Mouse (Mus musculus) myocyte (in vitro differentiated cells): ENCODE measurements at regions not wholly inside any gene's neighbourhood (a gene's known extent, or its start where the extent isn't known, plus 50 kb on each side); places are given as distances from the start of the nearest gene placed in this dataset.

ENCODE experiments used
- H3K27me3 ChIP-seq: one replicate; pipeline ENCODE4 v1.6.1; 2011; ENCODE audit not compliant: control insufficient read depth, insufficient read depth, insufficient read length
- H3K36me3 ChIP-seq: one replicate; pipeline ENCODE4 v1.6.1; 2011; ENCODE audit not compliant: control insufficient read depth, insufficient read depth
- H3K4me2 ChIP-seq: one replicate; pipeline ENCODE4 v1.6.1; 2011; ENCODE audit warnings: low read depth, control low read depth
- H3K4me3 ChIP-seq: one replicate; pipeline ENCODE4 v1.5.1; 2011; ENCODE audit warnings: mild to moderate bottlenecking, control low read depth, moderate library complexity
- H3K79me2 ChIP-seq: one replicate; pipeline ENCODE4 v1.6.1; 2011; ENCODE audit not compliant: control insufficient read depth, insufficient read depth
- H3ac ChIP-seq: one replicate; pipeline ENCODE4 v1.6.1; 2011; ENCODE audit not compliant: control insufficient read depth, insufficient read length
- CEBPB ChIP-seq: IDR thresholded peaks from 2 replicates; pipeline ENCODE4 v1.6.1; 2011; ENCODE audit warnings: mild to moderate bottlenecking, moderate library complexity; ENCODE audit not compliant: poor library complexity, insufficient read depth, severe bottlenecking
- E2F4 ChIP-seq: IDR thresholded peaks from one replicate; pipeline ENCODE4 v1.6.1; 2011; ENCODE audit warnings: mild to moderate bottlenecking, control low read depth, moderate library complexity; ENCODE audit not compliant: insufficient read depth
- MAX ChIP-seq: IDR thresholded peaks from one replicate; pipeline ENCODE4 v1.6.1; 2011; ENCODE audit warnings: low read depth, mild to moderate bottlenecking, control low read depth
- MYOD1 ChIP-seq, 3 experiments: IDR thresholded peaks; one replicate each; pipeline ENCODE4 v1.6.1; 2011; ENCODE audit warnings: control low read depth in 2 of 3, low read depth in 2 of 3, mild to moderate bottlenecking in 2 of 3, moderate library complexity in 1 of 3; ENCODE audit not compliant: insufficient read length in 2 of 3, control insufficient read depth in 1 of 3
- MYOG ChIP-seq, 3 experiments: IDR thresholded peaks; one replicate each; pipeline ENCODE4 v1.6.1; 2011; ENCODE audit warnings: control low read depth in 2 of 3, low read depth in 2 of 3, mild to moderate bottlenecking in 2 of 3; ENCODE audit not compliant: insufficient read length in 2 of 3, control insufficient read depth in 1 of 3, insufficient read depth in 1 of 3
- POLR2A ChIP-seq: IDR thresholded peaks from one replicate; pipeline ENCODE4 v1.6.1; 2011; ENCODE audit warnings: low read depth, mild to moderate bottlenecking, control low read depth, moderate library complexity; ENCODE audit not compliant: insufficient read length
- POLR2AphosphoS2 ChIP-seq: IDR thresholded peaks from one replicate; pipeline ENCODE4 v1.6.1; 2011; ENCODE audit warnings: low read depth, control low read depth; ENCODE audit not compliant: insufficient read length
- REST ChIP-seq: IDR thresholded peaks from one replicate; pipeline ENCODE4 v1.6.1; 2011; ENCODE audit warnings: mild to moderate bottlenecking, control low read depth, moderate library complexity; ENCODE audit not compliant: insufficient read depth, insufficient read length
- SRF ChIP-seq: IDR thresholded peaks from one replicate; pipeline ENCODE4 v1.6.1; 2011; ENCODE audit warnings: low read depth; ENCODE audit not compliant: control insufficient read depth, insufficient read length
- TCF12 ChIP-seq: IDR thresholded peaks from one replicate; pipeline ENCODE4 v1.6.1; 2011; ENCODE audit warnings: mild to moderate bottlenecking, control low read depth; ENCODE audit not compliant: poor library complexity, insufficient read depth, severe bottlenecking
- TCF3 ChIP-seq: IDR thresholded peaks from one replicate; pipeline ENCODE4 v1.6.1; 2011; ENCODE audit warnings: low read depth, control low read depth; ENCODE audit not compliant: insufficient read length
- USF1 ChIP-seq: IDR thresholded peaks from one replicate; pipeline ENCODE4 v1.6.1; 2011; ENCODE audit warnings: low read depth, mild to moderate bottlenecking, control low read depth, moderate library complexity

DNA sequence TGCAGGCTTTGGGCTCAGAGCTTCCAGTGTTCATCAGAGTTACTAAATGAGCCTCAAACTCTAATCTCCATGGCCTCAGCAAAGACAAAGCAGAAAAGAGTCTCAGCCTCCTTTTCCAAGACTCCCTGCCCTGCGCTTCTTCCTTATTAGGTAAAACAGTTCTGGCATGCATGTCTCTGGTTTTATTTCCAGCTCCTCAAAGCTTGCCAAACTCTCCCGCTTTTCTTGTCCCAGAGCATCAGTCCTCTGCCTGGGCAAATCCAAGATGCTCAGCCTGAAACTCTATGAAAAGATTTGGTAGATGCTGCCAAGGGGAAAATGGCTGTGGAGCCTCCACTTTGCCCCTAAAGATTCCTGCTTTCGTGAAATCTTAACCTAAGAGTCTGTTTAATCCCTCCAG, 251.6 kb downstream of the Rnf144a start:
- no peak overlapping the region for H3ac ChIP-seq
- no peak overlapping the region for H3K4me2 ChIP-seq
- no peaks in the 10 kb centered on the region for H3K36me3 ChIP-seq
- no peak overlapping the region for H3K4me3 ChIP-seq
- H3K27me3 ChIP-seq = no peaks in the 10 kb centered on the region
- no peaks in the 10 kb centered on the region for H3K79me2 ChIP-seq
- no peak for TF ChIP-seq E2F4
- TF ChIP-seq MAX = no peak
- TF ChIP-seq POLR2A = no peak
- no peak for TF ChIP-seq SRF
- no peak for TF ChIP-seq CEBPB
- no peak for TF ChIP-seq REST
- TF ChIP-seq USF1 = no peak
- no peak for TF ChIP-seq TCF3

DNA sequence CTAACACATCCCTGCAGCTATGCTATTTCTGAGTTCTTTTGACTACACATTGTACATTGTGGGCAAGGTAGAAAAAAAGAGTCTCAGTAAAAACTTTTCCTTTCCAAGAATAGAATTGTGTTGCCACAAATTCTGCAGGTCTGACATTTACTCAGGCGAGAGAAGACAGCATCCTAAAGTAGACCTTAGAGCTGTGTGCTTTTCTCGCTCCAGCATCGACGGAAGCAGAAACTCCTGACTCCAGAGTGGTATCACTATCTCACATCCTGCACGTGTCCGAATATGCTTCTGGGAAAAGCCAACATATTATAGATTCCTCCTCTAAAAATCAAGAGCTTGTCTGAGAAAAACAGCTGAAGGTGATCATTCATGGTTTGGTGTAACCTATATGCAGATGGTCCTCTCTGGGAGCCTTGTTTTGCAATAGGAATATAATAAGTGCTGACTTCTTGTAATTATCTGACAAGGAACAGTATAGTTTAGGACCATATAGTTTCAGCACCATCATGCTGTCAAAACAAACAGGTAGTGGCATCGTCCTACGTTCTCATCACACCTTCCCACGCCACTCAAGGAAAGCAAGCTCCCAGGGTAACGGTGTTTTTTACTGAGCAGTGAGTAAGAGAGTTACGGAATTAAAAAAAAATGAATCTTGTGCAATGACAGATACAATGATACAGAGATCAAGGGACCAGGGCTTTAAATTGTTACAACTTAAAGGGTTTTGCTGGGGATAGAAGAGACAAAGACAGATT, 254.0 kb downstream of the Rnf144a start:
- Histone ChIP-seq H3K4me3 (no peak overlapping the region), H3K36me3 (no peaks in the 10 kb centered on the region), H3K79me2 (no peaks in the 10 kb centered on the region), H3K4me2 (no peak overlapping the region), H3K27me3 (no peaks in the 10 kb centered on the region), H3ac (no peak overlapping the region)
- no peak for TF ChIP-seq POLR2A
- no peak for TF ChIP-seq TCF12
- no peak for TF ChIP-seq USF1
- no peak for TF ChIP-seq SRF
- no peak for TF ChIP-seq MAX
- TF ChIP-seq CEBPB = no peak
- no peak for TF ChIP-seq REST
- TF ChIP-seq POLR2AphosphoS2 = no peak
- TF ChIP-seq MYOG (IDR thresholded peaks at IDR 0.05; ENCODE audit: control insufficient read depth in 1 of 3, insufficient read depth in 1 of 3, insufficient read length in 2 of 3, low read depth in 2 of 3) = no peak
- no peak for TF ChIP-seq TCF3
- TF ChIP-seq E2F4 = no peak
- TF ChIP-seq MYOD1 (IDR thresholded peaks at IDR 0.05; ENCODE audit: control insufficient read depth in 1 of 3, insufficient read length in 2 of 3, low read depth in 2 of 3) = no peak

GRCm38 (mm10) chr12:26152992-26153391, 262.1 kb downstream of the Rnf144a start:
- TF ChIP-seq CEBPB = no peak
- no peak for TF ChIP-seq MYOG (IDR thresholded peaks at IDR 0.05; ENCODE audit: control insufficient read depth in 1 of 3, insufficient read depth in 1 of 3, insufficient read length in 2 of 3, low read depth in 2 of 3)
- no peak for TF ChIP-seq USF1
- no peak for TF ChIP-seq POLR2AphosphoS2
- TF ChIP-seq TCF3 = no peak
- TF ChIP-seq SRF = no peak
- TF ChIP-seq POLR2A = no peak
- TF ChIP-seq E2F4 = no peak
- TF ChIP-seq TCF12 = no peak
- no peaks in the 10 kb centered on the region for H3K79me2 ChIP-seq
- no peak overlapping the region for H3ac ChIP-seq
- H3K4me2 ChIP-seq = no peak overlapping the region
- H3K27me3 ChIP-seq = no peaks in the 10 kb centered on the region
- no peaks in the 10 kb centered on the region for H3K36me3 ChIP-seq
- H3K4me3 ChIP-seq = no peak overlapping the region

- no peaks in the 10 kb centered on the region for H3K36me3 ChIP-seq
- no peak overlapping the region for H3K4me2 ChIP-seq
- no peak overlapping the region for H3ac ChIP-seq
- no peaks in the 10 kb centered on the region for H3K27me3 ChIP-seq
- TF ChIP-seq SRF (no peak), MYOG (IDR thresholded peaks at IDR 0.05; ENCODE audit: control insufficient read depth in 1 of 3, insufficient read depth in 1 of 3, insufficient read length in 2 of 3, low read depth in 2 of 3) (no peak), TCF12 (no peak), REST (no peak), MAX (no peak), MYOD1 (IDR thresholded peaks at IDR 0.05; ENCODE audit: control insufficient read depth in 1 of 3, insufficient read length in 2 of 3, low read depth in 2 of 3) (no peak), E2F4 (no peak), CEBPB (no peak), USF1 (no peak), TCF3 (no peak)
- no peak overlapping the region for H3K4me3 ChIP-seq
- H3K79me2 ChIP-seq = no peaks in the 10 kb centered on the region
These were observed 268.7 kb downstream of the Rnf144a start for GRCm38 (mm10) chr12:26146336-26146735.
